Mouse (Mus musculus): Measurements from ENCODE around the gene Zdhhc5. TPM values are rescaled to one million over a fixed set of nuclear protein-coding genes. Genes with fewer than 3 reads are reported as not detected.

Gene Zdhhc5
- total and polyA plus RNA-seq, 3 experiments: 29.3 to 42.9 TPM; not detected in 1

DNA sequence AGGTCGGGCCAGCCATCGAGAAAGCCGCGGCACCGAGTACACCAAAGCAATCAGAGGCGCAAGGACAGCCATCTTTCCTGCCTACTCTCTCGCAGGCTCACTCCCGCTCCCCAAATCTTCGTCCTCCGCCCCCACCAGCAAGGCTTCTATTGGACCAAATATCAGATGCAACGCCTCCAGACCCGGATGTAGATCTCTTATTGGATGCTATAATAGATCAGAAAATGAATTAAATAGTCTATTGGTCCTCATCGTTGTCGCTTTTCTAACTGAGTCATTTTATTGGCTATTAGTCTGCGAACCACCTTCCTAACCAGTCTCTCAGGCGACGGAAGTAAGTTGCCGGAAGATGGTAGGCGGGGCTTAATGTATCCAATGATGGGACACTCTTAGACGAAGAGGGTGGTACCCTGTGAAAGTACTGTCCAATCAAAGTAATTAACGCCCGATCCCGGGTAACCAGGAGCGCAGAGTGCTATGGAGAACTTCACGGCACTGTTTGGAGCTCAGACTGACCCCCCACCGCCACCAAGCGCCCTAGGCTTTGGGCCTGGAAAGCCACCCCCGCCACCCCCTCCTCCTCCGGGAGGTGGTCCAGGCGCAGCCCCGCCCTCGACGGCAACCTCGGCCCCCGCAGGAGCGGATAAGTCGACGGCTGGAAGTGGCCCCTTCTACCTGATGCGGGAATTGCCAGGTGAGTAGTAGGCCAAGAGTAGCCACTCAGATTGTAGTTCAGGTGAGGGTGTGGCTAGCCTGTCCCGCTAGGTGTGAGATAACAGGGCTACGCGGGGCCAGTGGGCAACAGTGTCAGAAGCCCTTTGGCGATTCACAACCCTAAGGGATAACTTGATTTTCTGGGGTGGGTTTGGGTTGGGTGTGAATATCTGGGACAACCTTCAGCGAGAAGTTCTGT, 36.8 kb downstream of the Zdhhc5 start, which contains the start of the genes Gm28635 and Med19 (continued):
- TF ChIP-seq MXI1 (IDR thresholded peaks at IDR 0.05; ENCODE audit: low read depth, low read length) (peak; percentile 54), USF1 (IDR thresholded peaks at IDR 0.05; ENCODE audit: low read depth, low read length) (no peak), KAT2A (conservative IDR thresholded peaks at IDR 0.05; ENCODE audit: low read depth, low read length) (peak; percentile 83), CHD1 (IDR thresholded peaks at IDR 0.05; ENCODE audit: low read depth, low read length) (no peak), GATA1 (IDR thresholded peaks at IDR 0.05; ENCODE audit: low read depth, low read length) (0 out of 2 replicates have a peak, but pooled peaks have one; percentile 20), ZMIZ1 (IDR thresholded peaks at IDR 0.05; ENCODE audit: low read depth, low read length) (no peak), ZC3H11A (IDR thresholded peaks at IDR 0.05; ENCODE audit: low read depth, low read length) (no peak), MEF2A (IDR thresholded peaks at IDR 0.05; ENCODE audit: extremely low read depth, insufficient replicate concordance, low read depth, low read length, poor library complexity, severe bottlenecking) (no peak), MAX (IDR thresholded peaks at IDR 0.05; ENCODE audit: low read length) (no peak), TBP (IDR thresholded peaks at IDR 0.05; ENCODE audit: low read depth, low read length) (peak; percentile 16), ZKSCAN1 (IDR thresholded peaks at IDR 0.05; ENCODE audit: low read depth, low read length) (no peak), ETS1 (IDR thresholded peaks at IDR 0.05; ENCODE audit: low read depth, low read length) (no peak), ZNF384 (IDR thresholded peaks at IDR 0.05; ENCODE audit: low read depth, low read length) (no peak), NELFE (IDR thresholded peaks at IDR 0.05; ENCODE audit: low read depth, low read length) (peak; percentile 66)

DNA sequence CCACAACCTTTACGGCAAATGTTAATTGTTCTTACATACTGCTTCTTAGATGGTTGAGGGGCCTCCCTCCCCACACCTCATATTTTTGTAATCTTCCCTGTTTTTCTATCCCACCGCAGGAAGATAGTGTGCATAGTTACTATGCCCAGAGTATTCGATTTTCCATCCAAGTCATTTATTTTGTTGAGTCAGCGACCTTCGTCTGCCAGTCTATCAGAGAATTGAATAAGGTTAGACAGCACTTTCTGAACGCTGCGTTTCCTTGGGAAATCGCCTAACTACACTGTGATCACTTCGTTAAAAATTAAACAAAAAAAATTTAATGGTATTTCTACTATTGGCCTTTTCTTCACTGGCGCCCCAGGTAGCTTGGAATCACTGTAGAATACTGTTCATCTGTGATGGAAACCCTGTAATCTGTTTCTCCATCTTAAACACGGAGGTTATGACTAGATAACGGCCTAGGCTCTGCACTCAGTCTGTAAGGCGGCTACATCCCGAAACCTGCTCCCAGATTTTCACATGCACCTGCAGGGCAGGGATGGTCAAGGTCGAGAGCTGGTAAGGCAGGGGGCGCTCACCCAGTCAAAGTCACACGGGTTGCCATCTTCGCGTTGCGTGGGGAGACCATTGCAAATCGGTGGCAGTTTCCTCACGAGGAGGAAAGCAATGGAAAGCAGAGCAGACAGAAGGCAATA, 37.6 kb downstream of the Zdhhc5 start:
- Histone ChIP-seq H3K27ac (ENCODE audit: control insufficient read depth, low read depth, low read length) (peak overlapping the region; percentile 45; the same call in 1 of the 2 replicates), H3K27me3 (ENCODE audit: control insufficient read depth in 1 of 2, insufficient read depth in 2 of 2, low read length in 2 of 2) (no peaks in the 10 kb centered on the region), H3K79me2 (ENCODE audit: control insufficient read depth, insufficient read depth, low read length, poor library complexity) (peaks cover 26% of the 10 kb centered on the region), H3K9me3 (replicated peaks; ENCODE audit: insufficient read depth, low read length) (no peaks in the 10 kb centered on the region), H3K36me3 (ENCODE audit: control insufficient read depth in 1 of 2, insufficient read depth in 2 of 2, low read length in 2 of 2) (peaks cover 2 to 21% of the 10 kb centered on the region in 2 experiments; a peak in 3 of 4 replicates), H3K4me3 (ENCODE audit: control insufficient read depth in 1 of 2, insufficient read depth in 1 of 2, low read depth in 2 of 2, low read length in 2 of 2) (peak overlapping the region; percentile 88 to 94), H3K4me1 (ENCODE audit: control insufficient read depth in 1 of 2, insufficient read depth in 2 of 2, low read length in 2 of 2) (peaks cover 4 to 11% of the 10 kb centered on the region in 2 experiments; a peak in 3 of 4 replicates), H3K9ac (ENCODE audit: control insufficient read depth, low read depth, low read length, poor library complexity, severe bottlenecking) (peak overlapping the region; percentile 83)
- peak; percentile 52 for DNase-seq (ENCODE audit: low read depth, low spot score)
- TF ChIP-seq TAL1 (IDR thresholded peaks at IDR 0.05; ENCODE audit: low read length): no peak
- no peak for TF ChIP-seq GATA1 (IDR thresholded peaks at IDR 0.05; ENCODE audit: low read depth, low read length)
- TF ChIP-seq MYB (IDR thresholded peaks at IDR 0.05; ENCODE audit: low read depth, low read length): no peak
- no peak; the same call in 1 of the 2 replicates for TF ChIP-seq USF1 (IDR thresholded peaks at IDR 0.05; ENCODE audit: low read depth, low read length)
- no peak for TF ChIP-seq BHLHE40 (IDR thresholded peaks at IDR 0.05; ENCODE audit: borderline replicate concordance, low read depth, low read length)
- TF ChIP-seq MAX (IDR thresholded peaks at IDR 0.05; ENCODE audit: low read length): no peak
- no peak for TF ChIP-seq E2F4 (IDR thresholded peaks at IDR 0.05; ENCODE audit: borderline replicate concordance, low read depth, low read length)
- TF ChIP-seq MYC (IDR thresholded peaks at IDR 0.05; ENCODE audit: low read depth, low read length): 0 out of 2 replicates have a peak, but pooled peaks have one; percentile 48
- no peak for TF ChIP-seq RAD21 (IDR thresholded peaks at IDR 0.05; ENCODE audit: low read depth, low read length)
- no peak for TF ChIP-seq RCOR1 (IDR thresholded peaks at IDR 0.05; ENCODE audit: low read depth, low read length)
- TF ChIP-seq GABPA (IDR thresholded peaks at IDR 0.05; ENCODE audit: low read depth, low read length): no peak
- TF ChIP-seq MAFK (IDR thresholded peaks at IDR 0.05; ENCODE audit: borderline replicate concordance, low read depth, low read length): peak; percentile 18; the same call in 1 of the 2 replicates
- peak in 2 of 3 experiments; percentile 49 to 56; a peak in 5 of 6 replicates for TF ChIP-seq CTCF (IDR thresholded peaks at IDR 0.05 in 2 of 3, conservative IDR thresholded peaks at IDR 0.05 in 1 of 3; ENCODE audit: control insufficient read depth in 1 of 3, insufficient read depth in 1 of 3, low read depth in 2 of 3, low read length in 3 of 3, poor library complexity in 1 of 3, severe bottlenecking in 1 of 3)
- no peak for TF ChIP-seq SMC3 (IDR thresholded peaks at IDR 0.05; ENCODE audit: low read depth, low read length)
- no peak for TF ChIP-seq JUND (IDR thresholded peaks at IDR 0.05; ENCODE audit: low read depth, low read length)
- peak; percentile 51; the same call in 1 of the 2 replicates for TF ChIP-seq MXI1 (IDR thresholded peaks at IDR 0.05; ENCODE audit: low read depth, low read length)
- TF ChIP-seq USF2 (IDR thresholded peaks at IDR 0.05; ENCODE audit: borderline replicate concordance in 1 of 2, insufficient read depth in 1 of 2, low read depth in 1 of 2, low read length in 2 of 2): no peak
- TF ChIP-seq ELF1 (IDR thresholded peaks at IDR 0.05; ENCODE audit: low read depth, low read length): no peak
- peak; percentile 7; the same call in 1 of the 2 replicates for TF ChIP-seq TBP (IDR thresholded peaks at IDR 0.05; ENCODE audit: low read depth, low read length)
- TF ChIP-seq HCFC1 (IDR thresholded peaks at IDR 0.05; ENCODE audit: low read depth, low read length): no peak
- no peak for TF ChIP-seq EP300 (IDR thresholded peaks at IDR 0.05; ENCODE audit: low read depth in 1 of 2, low read length in 2 of 2)
- no peak for TF ChIP-seq MEF2A (IDR thresholded peaks at IDR 0.05; ENCODE audit: extremely low read depth, insufficient replicate concordance, low read depth, low read length, poor library complexity, severe bottlenecking)
